Mouse (Mus musculus) embryo, embryonic 10 days (tissue): ENCODE data around the gene Mcm10.
A peak's percentile ranks its signal among the peaks of the same experiment; 100 is the strongest.

ENCODE experiments used
- DNase-seq: peaks from one replicate; pipeline ENCODE4 v3.0.0-alpha.2; 2015; ENCODE audit warnings: low spot score

The Mcm10 gene

GRCm38 (mm10) chr2:5032665-5033064 lies 20.1 kb upstream of the Mcm10 start:
- no peak for DNase-seq

DNA sequence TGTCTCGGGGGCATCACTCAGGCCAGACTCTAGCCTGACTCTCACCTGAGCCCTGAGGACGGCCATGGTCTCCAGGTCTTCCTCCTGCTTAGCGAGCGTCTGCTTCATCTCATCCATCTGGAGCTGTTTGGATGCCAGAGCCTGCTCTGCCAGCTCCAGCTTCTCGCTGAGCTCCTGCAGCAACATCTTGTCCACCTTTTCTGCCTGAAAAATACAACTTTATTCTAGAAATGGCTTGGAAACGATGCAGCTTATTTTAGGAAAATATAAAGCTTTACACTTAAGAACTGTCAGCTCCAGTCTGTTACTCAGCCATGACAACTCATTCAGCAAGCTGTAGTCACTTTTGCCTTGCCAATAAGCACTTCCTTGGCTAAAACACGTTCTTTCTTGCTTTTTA lies 18.6 kb upstream of the Mcm10 start:
- no peak for DNase-seq

- no peak for DNase-seq
Observed at GRCm38 (mm10) chr2:5029808-5030207, 17.2 kb upstream of the Mcm10 start.

DNA sequence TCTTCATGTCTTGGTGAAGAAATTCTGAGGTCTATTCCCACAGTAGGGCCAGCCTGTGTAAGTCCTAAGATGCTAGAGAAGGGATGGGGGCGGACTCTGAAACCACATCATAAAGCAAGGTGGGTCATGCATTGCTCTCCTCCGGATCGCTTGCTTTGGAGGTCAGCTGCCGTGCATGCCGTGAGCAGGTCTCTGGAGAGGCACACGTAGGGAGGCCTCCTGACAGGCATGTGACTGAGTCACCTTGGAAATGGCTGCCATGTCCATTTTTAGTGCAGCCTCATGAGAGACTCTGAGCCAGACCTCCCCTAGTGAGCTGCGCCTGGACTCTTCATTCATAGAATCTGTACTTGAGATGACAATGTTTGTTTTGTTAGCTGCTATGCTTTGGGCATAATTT lies 15.5 kb upstream of the Mcm10 start:
- DNase-seq = no peak

DNA sequence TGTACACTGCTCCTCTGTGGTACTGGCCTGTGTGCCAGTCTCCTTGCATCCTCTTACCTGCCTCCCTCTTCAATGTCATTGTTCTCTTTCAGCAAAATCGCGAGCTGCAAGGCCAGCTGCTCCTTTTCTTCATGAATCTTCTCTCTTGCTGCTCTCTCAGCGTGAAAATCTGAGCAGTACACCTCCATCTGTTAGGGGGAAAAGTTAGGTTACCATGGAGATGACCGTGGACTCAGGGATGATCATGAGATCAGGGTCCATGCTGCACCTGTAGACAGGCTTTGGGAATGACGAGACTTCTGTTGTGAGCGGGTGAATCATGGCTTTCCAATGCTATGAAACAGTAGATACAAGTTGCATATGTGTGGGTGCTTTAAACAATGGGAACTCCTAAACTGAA lies 14.5 kb upstream of the Mcm10 start:
- no peak for DNase-seq

GRCm38 (mm10) chr2:5025162-5025733 lies 12.7 kb upstream of the Mcm10 start:
- no peak for DNase-seq

DNA sequence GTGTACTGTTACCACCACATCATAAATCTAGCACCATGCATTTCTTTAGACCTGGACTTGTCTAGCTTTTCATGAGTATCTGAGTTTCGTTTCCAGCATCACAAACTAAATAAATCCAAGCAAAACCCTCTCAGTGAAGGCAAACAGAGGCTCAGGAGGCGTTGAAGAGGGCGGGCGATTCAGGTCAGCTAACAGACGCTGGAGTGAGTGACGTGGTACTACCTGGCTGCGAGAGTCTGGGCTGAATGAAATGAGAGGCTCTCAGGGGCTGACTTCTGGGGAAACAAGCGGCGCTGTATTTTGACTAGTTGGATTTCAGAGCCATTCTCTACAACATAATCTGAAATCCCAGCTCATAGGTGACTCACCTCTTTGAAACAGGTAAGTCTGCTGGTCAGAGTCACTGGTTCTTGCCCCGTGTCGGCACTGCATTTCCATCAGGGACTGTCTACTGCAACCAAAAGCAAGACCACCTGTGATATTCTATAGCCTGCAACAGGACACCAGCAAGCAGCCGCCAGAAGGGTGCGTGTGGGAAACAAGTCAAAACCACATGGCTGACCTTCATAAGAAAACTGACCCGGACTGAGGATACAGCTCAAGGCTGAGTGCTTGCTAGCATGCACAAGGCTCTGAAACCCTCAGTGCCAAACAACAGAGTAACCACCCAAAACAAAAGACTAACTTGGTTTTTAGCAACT lies 11.3 kb upstream of the Mcm10 start:
- peak; percentile 20 for DNase-seq

DNA sequence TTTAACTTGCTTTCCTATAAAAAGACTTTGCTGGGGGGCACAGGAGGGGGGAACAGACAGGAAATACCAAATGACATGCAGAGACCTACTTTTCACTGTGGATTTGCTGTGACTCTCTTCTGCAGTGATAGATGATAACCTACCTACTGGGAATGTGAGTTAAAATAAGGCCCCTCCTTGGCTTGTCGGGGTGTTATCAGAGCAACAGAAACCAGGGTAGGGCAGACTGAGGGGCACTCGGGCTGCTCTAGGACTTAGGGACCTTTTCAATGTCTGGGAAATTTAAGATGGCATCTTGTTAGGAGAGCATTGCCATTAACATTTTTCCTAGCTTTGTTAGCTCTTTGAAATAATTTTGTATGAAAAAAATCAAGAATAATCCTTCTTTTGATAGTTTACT lies 10.7 kb upstream of the Mcm10 start:
- DNase-seq = no peak

DNA sequence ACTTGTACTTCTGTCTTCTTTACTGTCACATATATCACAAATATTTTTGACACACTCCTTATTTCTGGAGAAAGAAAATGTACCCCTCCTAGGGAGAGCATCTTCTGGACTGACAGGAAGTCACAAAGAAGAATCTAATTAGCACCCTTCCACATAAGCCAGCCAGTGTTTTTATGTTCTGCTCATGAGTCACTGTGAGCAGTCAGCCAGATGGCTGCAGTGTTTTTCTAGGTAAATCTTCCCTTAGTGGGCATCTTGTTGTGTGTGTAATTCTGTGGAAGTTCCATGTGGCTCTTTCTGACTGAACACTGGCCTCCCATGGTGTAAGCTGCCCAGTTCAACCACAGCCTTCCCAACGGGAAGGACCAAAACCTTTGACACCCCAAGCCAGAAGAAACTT lies 7.1 kb upstream of the Mcm10 start:
- DNase-seq = no peak

DNA sequence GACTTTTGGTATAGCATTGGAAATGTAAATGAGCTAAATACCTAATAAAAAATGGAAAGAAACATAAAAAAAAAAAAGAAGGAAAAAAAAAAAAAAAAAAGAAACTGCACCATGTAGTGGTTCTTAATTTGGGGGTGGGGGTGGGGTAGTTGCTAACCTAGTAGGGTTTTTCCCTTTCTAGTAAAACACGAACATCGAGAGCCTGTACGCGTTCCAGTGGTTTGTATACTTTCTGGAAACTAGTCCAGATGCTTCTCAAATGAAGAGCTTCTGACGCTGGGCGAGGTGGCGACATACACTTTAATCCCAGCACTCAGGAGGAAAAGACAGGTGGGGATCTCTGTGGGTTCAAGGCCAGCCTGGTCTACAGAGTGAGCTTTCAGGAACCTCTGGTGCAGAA lies 4.3 kb upstream of the Mcm10 start:
- DNase-seq = no peak

DNA sequence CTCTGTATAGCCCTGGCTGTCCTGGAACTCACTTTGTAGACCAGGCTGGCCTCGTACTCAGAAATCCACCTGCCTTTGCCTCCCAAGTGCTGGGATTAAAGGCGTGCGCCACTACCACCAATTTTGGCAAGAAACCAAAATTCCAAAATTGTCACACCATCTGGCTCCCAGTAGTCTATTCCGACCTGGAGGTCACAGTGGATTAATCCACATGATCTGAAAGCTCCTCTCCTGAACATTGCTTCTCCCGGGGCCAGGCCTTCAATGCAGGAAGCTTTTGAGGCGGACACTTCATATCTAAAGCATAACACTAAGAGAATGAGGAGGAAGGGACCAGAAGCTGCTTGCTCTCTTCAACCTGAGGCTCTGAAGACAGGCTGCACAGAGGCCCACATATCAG lies 2.9 kb upstream of the Mcm10 start:
- no peak for DNase-seq

GRCm38 (mm10) chr2:5014616-5015015 lies 2.0 kb upstream of the Mcm10 start:
- DNase-seq = no peak

DNA sequence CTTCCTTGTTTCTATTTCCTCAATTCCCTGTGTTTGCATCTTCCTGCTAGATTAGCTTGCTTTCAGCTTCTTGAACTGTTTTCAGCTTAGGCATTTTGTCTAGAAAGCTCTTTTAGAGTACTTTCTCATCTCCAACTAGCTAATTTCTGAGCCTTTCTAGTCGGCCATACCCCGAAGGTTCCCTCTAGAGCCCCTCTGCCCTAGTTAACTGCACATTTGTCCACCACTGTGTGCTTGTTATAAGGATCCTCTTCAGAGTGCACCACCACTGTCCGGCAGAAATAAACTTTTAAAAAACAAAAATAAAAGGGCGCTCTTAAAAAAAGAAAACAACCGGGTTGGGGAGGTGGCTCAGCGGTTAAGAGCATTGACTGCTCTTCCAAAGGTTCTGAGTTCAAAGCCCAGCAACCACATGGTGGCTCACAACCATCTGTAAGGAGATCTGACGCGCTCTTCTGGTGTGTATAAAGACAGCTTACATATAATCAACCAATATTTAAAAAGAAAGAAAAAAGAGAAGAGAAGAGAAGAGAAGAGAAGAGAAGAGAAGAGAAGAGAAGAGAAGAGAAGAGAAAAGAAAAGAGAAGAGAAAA lies 597 bp downstream of the Mcm10 start:
- DNase-seq = no peak

DNA sequence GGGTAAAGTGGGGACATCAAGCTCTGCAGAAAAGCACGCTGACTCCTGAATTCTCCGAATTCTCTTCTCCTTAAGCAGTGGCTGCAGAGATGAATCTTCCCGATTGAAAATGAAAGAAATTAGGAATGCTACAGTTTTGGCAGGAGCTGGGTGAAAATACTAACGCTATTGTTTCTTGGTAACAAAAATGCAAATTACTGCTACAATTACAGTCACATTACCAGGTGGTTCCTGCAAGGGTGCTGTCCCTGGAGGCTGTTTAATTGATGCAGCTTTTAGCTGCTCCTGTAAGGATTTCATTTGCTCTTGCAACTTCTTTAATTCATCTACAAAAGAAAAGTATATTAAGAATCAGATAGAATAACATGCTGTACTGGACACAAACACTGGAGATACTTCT lies 5.5 kb downstream of the Mcm10 start:
- DNase-seq = no peak

GRCm38 (mm10) chr2:5001266-5001665 lies 11.3 kb downstream of the Mcm10 start:
- DNase-seq = no peak

- DNase-seq = no peak
Observed at GRCm38 (mm10) chr2:4998905-4999304, 13.7 kb downstream of the Mcm10 start.

GRCm38 (mm10) chr2:4996421-4996824 lies 16.2 kb downstream of the Mcm10 start:
- no peak for DNase-seq

DNA sequence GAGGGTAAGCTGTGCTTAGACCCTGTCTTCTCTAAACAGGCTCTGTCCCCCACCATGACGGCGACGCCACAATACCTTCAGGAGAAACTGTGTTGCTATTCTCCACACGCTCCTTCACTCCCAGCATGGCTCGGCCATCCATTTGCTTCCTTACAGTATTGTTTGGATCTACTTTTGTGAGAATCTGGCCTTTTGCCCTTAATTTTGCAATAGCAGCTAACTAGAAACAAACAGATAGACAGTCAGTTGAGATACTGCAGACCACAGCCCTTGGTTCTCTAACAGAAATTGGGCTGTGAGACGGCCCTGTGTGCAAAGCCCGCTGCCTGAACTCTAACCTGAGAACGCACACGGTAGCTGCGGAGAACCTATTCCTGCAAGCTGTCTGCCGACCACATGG lies 16.9 kb downstream of the Mcm10 start:
- DNase-seq = no peak

DNA sequence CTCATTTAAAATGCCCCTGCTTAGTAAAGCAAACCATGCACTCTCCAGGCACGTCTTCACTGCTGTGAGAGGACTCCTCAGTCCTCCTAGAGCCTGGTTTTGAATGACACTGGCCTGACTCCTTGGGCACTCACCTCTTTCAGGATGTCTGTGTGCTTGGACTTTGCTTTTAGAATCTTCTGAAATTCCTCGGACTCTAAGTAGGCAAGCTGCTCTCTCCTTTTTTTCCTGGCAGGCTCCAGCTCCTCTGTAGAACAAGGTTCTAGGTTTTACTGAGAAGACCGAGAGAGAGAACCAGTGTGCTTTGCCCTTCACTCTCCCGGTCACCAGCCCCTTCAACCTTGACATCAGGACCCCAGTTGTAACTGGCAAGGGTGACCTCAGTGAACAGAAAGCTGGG lies 18.2 kb downstream of the Mcm10 start:
- DNase-seq = no peak

DNA sequence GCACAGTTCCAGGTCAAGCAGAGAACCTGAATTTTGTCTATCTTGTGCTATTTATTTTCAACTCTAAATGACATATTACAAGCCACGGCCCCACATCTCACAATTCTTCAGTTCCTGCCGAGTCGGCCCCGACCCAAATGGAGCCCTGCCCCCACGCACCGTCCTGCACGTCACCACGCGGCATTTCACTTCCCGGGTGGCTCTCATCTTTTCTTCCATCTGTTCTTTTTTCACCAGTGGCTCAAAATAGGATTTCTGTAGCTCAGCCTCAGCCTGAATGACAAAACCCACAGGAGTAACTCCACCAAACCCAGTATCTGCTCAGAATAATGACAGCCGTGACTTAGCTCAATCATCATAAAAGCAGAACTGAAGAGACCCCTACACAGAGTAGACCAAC lies 19.0 kb downstream of the Mcm10 start:
- no peak for DNase-seq

GRCm38 (mm10) chr2:4988826-4989424 lies 23.7 kb downstream of the Mcm10 start:
- peak; percentile 46 for DNase-seq

DNA sequence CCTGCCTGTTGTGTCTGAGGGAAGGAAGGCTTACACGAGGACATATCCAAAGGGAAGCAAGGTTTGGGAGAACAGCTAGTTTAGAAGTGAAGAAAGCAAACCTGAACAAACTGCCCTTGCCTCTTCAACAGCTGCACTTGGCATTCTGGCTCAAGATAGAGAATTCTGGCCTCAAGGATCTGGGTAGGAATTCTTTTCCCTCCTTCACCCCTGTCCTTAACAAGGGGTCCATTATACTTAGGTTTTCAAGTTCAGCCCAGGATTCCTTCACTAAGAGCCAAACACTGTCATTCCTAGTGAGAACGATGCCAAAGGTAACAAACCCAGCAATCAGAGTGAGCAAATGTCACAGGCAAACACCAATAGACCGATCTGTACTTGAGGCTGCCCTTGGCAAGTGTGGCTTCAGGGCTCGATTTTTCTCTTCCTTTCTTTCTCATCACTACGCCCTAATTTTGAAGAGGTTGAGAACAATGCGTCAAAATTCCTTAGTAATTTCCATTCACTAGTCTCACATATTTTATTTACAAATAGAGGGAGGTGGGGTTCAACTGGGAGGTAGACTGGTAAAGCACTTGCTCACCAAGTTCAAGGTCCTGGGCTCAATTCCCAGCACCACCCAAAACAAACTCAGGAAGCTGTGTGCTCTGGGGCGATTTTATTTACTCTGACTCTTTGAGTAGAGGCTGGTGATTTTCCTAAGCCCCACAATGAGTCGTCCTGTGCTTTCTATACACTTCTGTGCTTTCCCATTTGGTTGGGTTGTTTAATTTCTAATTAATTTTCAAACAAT lies 25.0 kb downstream of the Mcm10 start:
- no peak for DNase-seq

DNA sequence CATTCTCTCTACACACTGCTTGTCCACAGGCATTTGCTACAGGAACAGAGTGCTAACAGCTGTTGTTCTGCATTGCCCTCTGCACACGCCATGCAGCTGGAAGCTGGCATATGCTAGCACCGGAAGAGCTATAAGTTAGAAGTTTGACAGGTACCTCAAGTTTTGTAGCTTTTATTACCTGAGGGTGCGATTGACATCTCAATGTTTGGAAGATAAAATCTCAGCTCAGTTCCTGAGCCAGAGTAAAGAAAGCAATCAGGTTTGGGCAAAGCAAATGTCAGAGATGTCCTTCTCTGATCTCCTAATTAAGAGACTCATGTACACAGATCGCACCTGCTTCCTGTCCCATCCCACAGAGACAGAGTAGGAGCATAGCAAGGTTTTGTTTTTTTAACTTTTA lies 25.8 kb downstream of the Mcm10 start:
- DNase-seq = no peak
